Mouse (Mus musculus) naive thymus-derived CD4-positive, alpha-beta T cell, adult 2 months (primary cell): ENCODE measurements at regions not wholly inside any gene's neighbourhood (a gene's known extent, or its start where the extent isn't known, plus 50 kb on each side); places are given as distances from the start of the nearest gene placed in this dataset.

Experiments
- DNase-seq: peaks from one replicate; pipeline ENCODE4 v3.0.0-alpha.2; 2011; ENCODE audit warnings: low read depth

- no peak for DNase-seq
These were observed 352.8 kb downstream of the Kctd12 start for GRCm38 (mm10) chr14:102629601-102630000.

DNA sequence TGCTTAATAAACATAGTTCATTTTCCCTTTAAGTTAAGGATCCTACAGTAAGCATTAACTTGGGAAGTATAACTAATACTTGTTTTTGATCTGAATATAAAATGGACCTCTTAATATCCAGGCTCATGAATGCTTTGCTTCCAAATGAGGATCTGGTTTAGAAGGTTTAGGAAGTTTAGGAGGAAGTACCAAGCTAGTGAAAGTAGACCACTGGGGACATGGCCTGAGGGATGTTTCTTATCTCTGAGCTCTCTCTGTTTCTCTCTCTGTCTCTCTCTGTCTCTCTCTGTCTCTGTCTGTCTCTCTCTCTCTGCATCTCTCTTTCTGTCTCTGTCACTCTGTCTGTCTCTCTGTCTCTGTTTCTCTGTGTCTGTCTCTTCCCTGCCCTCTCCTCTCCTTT is 360.9 kb downstream of the Kctd12 start:
- no peak for DNase-seq

DNA sequence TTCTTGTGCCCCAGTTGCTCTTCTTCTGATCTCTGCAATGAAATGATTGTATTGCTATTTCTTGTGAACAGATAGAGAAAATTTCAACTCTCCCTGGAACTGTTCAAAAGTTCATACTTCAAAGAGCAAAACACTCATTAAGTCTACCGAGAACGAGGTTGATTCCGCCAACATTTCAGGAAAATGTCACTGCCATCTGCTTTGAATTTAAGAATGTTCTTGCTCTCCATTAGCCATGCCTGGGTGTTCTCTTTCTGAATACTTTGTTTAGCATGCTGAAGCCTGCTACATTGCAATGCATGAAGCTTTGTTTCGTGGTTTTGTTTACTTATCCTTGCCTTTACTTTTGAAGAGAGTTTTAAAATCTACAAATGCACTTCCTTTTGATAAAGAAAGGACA is 363.4 kb downstream of the Kctd12 start:
- DNase-seq, result no peak

GRCm38 (mm10) chr14:102615588-102616309 is 366.7 kb downstream of the Kctd12 start:
- DNase-seq, result no peak

GRCm38 (mm10) chr14:102606055-102606454 is 376.4 kb downstream of the Kctd12 start:
- no peak for DNase-seq

DNA sequence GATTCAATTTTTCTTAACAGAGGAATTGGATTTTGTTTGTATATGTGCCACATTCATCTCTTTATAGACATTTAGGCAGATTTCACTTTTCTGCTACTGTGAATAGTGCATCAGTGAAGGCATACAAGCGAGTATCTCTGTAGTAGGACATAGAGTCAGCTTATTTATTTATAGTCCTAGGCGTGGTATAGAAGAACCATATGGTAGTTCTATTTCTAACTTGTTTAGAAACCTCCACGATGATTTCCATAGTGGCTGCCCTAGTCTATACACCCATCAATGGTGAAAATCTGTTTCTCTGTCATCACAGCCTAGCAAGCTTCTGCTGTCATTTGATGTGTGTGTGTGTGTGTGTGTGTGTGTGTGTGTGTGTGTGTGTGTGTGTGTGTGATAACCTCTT is 387.6 kb downstream of the Kctd12 start:
- DNase-seq, result no peak

GRCm38 (mm10) chr14:102553781-102554180 is 428.7 kb downstream of the Kctd12 start:
- DNase-seq, result no peak

DNA sequence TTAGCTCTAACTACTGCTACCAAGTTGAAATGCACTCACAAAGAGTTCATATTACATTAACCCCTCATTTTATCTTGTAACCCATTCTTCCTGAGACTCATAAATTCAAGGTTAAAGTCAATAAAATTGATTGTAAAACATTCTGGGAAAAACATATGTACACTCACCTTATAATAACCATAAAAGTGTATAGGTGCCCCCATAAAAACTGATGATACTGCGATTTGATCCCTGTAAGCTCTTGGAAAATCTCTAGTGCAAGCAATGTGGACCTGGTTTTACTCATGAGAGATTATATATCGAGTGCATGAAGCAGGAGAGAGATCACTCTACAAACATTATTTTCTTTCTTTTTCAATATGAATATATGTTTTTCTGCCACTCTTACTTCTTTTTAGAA is 429.8 kb downstream of the Kctd12 start:
- no peak for DNase-seq

GRCm38 (mm10) chr14:102524894-102525577 is 457.4 kb downstream of the Kctd12 start:
- no peak for DNase-seq

- DNase-seq, result no peak
These were observed 465.7 kb downstream of the Kctd12 start for GRCm38 (mm10) chr14:102516765-102517164.

DNA sequence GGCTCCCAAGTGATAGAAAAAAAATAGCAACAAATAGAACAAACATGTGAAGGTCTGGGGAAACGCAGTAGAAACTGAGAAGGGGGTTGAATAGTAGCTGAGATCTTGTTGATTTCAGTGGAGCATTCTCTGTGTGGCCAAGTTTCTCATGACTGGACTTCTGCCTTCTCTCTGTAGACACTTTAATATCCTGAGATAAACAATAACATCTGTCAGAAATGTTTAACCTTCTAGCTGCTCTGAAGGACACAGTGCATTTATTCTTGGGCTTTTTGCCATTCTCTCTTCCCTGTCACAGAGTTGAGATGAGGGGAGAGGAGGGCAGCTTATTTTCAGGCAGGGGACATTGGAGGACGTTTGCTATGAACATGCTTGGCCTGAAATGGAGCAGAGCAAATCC is 467.9 kb downstream of the Kctd12 start:
- no peak for DNase-seq

DNA sequence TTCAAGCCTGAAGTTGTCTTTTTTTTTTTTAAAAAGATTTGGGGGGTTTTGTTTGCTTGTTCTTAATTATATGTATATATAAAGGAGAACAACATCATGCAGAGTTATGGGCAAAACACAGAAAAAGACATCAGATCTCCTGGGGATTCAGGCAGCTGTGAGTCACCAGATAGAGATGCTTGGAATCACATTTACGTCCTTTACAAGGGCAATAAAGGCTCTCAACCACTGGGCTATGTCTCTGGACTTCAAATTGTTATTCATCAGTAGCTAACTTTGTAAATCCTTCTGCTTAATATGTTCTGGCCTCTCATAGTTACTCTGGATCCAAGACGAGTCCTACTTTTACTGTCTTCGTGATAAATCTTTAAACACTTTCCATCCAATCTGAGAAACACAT is 469.8 kb downstream of the Kctd12 start:
- DNase-seq, result no peak

GRCm38 (mm10) chr14:102511691-102512383 is 470.6 kb downstream of the Kctd12 start:
- no peak for DNase-seq

DNA sequence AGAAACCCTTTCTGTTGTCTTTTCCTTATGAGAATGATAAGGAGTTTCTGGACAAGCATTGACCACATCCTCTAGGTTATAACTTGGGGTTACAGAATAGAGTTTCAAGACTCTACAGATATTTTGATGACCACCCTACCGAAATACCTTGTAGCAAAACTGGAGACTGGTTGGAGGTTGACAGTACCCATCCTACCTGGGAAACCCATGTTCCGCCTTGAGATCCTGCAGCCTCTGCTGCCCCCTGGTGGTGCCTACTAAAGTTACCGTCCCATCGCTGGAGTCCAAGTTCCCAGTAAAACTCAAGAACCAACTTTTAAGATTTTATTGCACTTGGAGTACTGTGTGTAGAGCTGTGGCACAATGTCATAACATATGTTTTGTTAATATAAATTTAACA is 472.1 kb downstream of the Kctd12 start:
- DNase-seq, result peak; percentile 17

DNA sequence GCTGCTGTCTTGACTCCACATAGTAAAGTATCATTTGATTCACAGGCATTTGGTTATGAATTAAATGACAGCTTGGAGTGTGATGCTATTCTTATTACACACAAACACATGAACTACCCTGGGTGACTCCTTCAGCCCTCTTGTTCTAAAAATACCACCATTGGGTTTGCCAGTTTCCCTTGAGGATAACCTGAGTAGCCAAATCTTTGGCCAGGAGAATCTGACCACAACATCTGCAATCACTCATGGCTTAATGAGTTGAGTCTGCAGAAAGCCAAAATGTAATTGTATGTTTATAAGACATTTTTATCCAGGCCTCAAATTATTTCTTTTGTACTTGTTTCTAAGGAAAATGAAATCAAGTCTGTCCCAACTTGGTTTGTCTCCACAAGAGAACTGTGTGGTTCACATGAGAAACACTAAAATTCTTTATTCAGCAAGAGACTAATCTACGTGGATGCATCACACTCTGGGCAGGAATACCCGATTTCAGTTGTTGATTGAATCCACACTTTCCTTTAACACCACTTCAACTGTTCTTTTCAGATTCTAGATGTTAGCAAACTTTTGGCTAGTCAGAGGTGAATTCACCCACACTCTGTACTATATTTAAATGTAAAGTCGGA is 476.6 kb downstream of the Kctd12 start:
- DNase-seq, result no peak

DNA sequence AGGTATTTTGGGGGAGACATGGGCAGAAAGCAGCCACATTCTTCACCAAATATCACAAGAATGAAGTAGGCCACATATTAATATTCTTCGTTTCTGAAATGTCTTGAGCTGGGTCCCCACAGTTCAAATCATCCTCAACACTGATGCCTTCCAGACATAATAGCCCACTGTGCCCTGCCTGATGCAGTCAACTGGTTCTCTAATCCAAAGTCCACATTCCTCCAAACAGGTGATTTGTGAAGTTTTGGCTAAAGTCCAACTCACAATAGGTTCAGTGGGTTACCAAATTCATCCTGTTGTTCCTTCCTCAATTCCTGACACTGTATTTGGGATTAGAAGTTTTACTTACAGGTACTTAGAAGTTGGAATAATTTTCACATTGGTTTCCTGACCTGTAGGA is 485.3 kb downstream of the Kctd12 start:
- DNase-seq, result no peak

GRCm38 (mm10) chr14:102492376-102492775 is 490.1 kb downstream of the Kctd12 start:
- DNase-seq, result no peak

DNA sequence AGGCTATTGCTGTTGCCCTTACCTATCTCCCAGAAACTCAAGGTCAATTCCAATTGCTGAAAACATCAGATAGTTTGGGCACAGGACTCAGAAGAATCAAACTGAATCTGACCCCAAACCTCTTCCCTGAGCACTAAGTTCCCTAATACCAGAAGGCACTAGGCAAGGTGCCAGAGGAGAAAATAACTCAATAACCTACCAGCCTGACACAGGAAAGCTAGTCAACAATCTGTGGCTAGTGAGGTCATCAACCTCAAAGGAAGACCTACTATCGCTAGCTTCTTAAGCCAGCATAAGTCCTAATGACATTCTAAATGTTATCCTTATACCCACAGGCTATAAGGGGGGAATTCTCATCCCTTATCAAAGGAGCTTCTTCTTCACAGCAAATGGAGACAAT is 491.2 kb downstream of the Kctd12 start:
- no peak for DNase-seq

GRCm38 (mm10) chr14:102477162-102477561 is 505.3 kb downstream of the Kctd12 start:
- no peak for DNase-seq

DNA sequence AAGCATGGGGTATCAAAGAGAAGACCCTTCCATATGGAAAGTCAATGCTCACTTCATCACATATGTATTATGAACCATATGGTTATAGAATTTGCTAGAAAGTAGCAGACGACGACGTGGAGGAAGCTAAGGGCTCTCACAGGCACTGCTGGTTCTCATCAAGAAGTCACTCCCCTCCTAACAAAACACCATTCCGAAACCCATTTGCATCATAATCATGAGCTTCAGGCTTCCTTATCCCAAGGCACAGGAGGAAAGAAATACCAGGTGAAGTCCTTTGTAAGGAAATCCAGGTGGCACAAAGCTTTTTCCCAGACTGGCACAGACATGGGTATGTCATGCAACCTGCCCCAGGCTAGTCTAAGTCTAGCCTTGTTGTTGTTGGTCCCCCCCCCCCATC is 513.1 kb downstream of the Kctd12 start:
- no peak for DNase-seq

DNA sequence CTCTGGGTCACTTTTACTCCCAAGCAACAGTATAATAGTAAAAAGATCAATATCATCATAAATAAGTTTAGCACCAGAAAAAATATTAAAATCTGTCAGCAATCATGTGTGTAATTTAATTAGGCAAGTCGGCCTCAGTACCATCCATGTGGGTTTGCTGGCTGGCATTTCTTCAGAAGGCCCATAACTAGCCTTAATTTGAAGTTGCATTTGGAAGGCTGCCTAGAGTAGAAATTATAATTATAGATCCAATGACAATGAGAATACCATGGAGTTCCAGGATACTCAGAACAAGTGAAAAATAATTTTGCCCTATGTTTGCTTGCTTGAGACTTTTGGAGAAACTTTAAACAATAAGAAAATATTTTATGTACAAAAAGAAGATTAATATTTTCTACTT is 521.4 kb downstream of the Kctd12 start:
- DNase-seq, result no peak

- no peak for DNase-seq
These were observed 542.7 kb downstream of the Kctd12 start for GRCm38 (mm10) chr14:102439738-102440137.
